Mouse (Mus musculus): ENCODE results near the gene Ntrk3. TPM values are rescaled to one million over a fixed set of nuclear protein-coding genes. Genes with fewer than 3 reads are reported as not detected.

Gene Ntrk3
- polyA plus RNA-seq (2017; shearing (Covaris generic)) = 20.3 TPM

DNA sequence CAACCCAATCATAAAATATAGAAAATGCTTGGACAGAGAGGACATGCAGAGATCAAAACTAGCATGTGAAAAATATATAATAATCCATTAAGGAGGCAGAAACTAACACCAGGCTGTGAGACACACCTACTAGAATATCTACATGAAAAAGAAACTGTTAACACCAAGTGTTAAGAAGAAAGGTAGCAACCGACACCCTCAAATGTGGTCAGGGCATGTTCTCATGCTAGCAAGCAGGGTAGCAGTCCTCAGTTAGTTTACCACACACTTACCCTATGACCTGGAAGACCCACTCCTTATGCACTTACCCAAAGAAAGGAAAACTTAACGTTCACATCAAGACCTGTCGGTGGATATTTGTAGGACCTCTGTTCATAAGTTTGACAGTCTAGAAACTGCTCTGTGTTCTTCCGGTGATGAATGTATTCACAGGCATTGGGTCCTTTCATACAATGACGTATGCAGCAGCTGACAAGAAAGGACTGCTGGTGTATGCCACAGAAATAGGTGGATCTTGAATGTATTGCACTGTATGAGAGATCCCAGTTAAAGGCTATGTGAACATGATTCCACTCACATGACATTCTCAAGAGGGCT, at the start of gene Ntrk3:
Gene Ntrk3 (minus strand): TSS at position 399 of the 597 bp plus-strand sequence.

DNA sequence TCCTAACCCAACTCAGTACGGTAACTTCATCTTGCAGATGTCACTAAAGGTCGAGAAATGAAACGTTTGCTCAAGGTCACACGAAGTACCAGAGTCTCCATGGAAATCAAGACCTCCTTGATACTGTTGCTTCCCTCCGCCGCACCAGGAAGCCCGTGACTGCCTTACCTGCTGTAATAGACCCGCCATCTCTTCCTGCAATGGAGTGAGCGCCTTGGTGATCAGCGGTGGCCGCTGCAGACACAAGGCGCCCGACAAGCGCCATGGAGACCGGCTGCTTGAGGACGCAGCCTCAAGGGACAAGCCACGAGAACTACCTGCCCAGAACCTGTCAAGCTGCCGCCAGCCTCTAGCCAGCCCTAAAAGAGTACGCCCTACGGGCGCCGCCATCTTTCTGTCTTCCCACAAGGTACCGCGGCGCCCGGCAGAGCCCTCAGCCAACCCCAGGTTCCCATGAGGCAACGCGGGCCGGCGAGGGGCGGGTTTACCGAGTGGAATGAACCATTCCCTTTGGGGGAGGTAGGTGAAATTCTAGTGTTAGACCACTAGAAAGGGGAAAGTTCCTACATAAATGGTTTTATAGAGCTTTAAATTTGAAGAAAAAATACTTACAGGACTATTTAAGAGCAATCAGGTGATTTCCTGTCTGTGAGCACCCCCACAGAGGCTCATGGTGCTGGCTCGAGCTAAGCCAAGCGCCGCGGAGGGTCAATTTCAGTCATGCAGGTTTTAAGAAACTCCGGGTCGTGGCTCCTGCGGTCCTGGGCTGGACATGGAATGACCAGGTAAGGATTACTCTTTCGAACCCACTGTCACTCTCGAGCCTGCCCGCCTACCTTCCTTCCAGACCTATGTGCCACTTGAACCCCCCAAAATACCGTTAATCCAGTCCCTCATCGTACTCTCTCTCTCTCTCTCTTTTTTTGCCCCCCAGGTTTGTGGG, 45.1 kb upstream of the Ntrk3 start, which contains the start of the genes Mrps11 and Mrpl46:
Gene Mrps11 (plus strand): TSS at position 481 of the 943 bp plus-strand sequence.
Gene Mrpl46 (minus strand): TSS at position 893 of the 943 bp plus-strand sequence.

Other genes starting within 250 kb of the Ntrk3 start
- gene Mrps11, start 45.1 kb upstream of the Ntrk3 start, polyA plus RNA-seq (2017; shearing (Covaris generic)) = 62.0 TPM
- gene Mrpl46, start 45.5 kb upstream of the Ntrk3 start, polyA plus RNA-seq (2017; shearing (Covaris generic)) = 69.2 TPM
- gene Det1, start 109.3 kb upstream of the Ntrk3 start, polyA plus RNA-seq (2017; shearing (Covaris generic)) = 33.2 TPM
- 50.1 TPM for gene Aen, start 157.8 kb upstream of the Ntrk3 start, polyA plus RNA-seq (2017; shearing (Covaris generic))
- gene Isg20, start 175.4 kb upstream of the Ntrk3 start, polyA plus RNA-seq (2017; shearing (Covaris generic)) = 117 TPM